Mouse (Mus musculus): Measurements from ENCODE around the gene Rnf6. TPM values are rescaled to one million over a fixed set of nuclear protein-coding genes. Genes with fewer than 3 reads are reported as not detected.
"Not testable (repeated sequence)": the region's sequence is repeated elsewhere in the genome, so short reads cannot be mapped to it uniquely, and the experiment has no call there.

Gene Rnf6
- polyA plus RNA-seq, 1 experiment from 2014 or later, result 34.7 TPM

GRCm38 (mm10) chr5:146190093-146190492 is 31.3 kb downstream of the Rnf6 start:
- Histone ChIP-seq H3K9me3 (ENCODE audit: low read depth, low read length) (no peaks in the 10 kb centered on the region), H3K9ac (no peak overlapping the region), H3K27me3 (ENCODE audit: insufficient read depth, low read length) (no peaks in the 10 kb centered on the region), H3K4me1 (ENCODE audit: insufficient read depth) (no peaks in the 10 kb centered on the region), H3K4me2 (no peak overlapping the region), H3K27ac (ENCODE audit: low read depth) (no peak overlapping the region), H3K36me3 (ENCODE audit: insufficient read depth) (no peaks in the 10 kb centered on the region), H3K4me3 (ENCODE audit: low read depth, low read length) (no peak overlapping the region)
- 49% methylated on average over 4 of the region's 4 CpGs for WGBS
- DNase-seq (no peak), ATAC-seq (ENCODE audit: insufficient read depth) (no peak)
- TF ChIP-seq CTCF (IDR thresholded peaks at IDR 0.05; ENCODE audit: low read depth), result no peak

DNA sequence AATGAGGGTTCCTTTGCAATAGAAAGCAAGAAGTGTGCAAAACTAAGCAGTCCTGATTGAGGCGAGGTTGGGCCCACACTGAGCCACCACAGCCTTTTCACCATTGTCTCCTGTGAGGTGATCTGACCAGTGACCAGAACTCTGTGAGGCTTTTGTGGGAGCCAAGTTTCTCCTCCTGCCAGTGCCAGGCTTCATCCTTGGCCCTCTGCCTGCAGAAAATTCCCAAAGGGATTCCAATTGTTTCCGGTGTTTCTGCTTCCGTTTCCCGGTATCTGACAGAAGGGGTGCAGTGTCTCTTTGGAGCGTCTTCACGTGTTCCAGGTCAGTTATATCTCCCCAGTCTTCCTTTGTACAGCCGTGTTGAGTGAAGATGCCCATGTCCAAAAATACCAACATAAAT is 32.6 kb downstream of the Rnf6 start:
- Histone ChIP-seq H3K4me1 (ENCODE audit: insufficient read depth) (no peaks in the 10 kb centered on the region), H3K4me3 (ENCODE audit: low read depth, low read length) (no peak overlapping the region), H3K4me2 (no peak overlapping the region), H3K9me3 (ENCODE audit: low read depth, low read length) (no peaks in the 10 kb centered on the region), H3K27me3 (ENCODE audit: insufficient read depth, low read length) (no peaks in the 10 kb centered on the region), H3K27ac (ENCODE audit: low read depth) (no peak overlapping the region), H3K9ac (no peak overlapping the region), H3K36me3 (ENCODE audit: insufficient read depth) (no peaks in the 10 kb centered on the region)
- DNase-seq, result no peak
- ATAC-seq (ENCODE audit: insufficient read depth), result no peak
- WGBS, result 86% methylated on average over 7 of the region's 7 CpGs
- no peak for TF ChIP-seq CTCF (IDR thresholded peaks at IDR 0.05; ENCODE audit: low read depth)

GRCm38 (mm10) chr5:146188144-146188543 is 33.2 kb downstream of the Rnf6 start:
- no peak overlapping the region for H3K4me2 ChIP-seq
- no peaks in the 10 kb centered on the region for H3K27me3 ChIP-seq (ENCODE audit: insufficient read depth, low read length)
- H3K36me3 ChIP-seq (ENCODE audit: insufficient read depth), result no peaks in the 10 kb centered on the region
- no peak overlapping the region for H3K27ac ChIP-seq (ENCODE audit: low read depth)
- no peak overlapping the region for H3K9ac ChIP-seq
- 0 out of 2 replicates have a peak, but pooled peaks have one; percentile 8 for TF ChIP-seq CTCF (IDR thresholded peaks at IDR 0.05; ENCODE audit: low read depth)
- no peaks in the 10 kb centered on the region for H3K4me1 ChIP-seq (ENCODE audit: insufficient read depth)
- no peaks in the 10 kb centered on the region for H3K9me3 ChIP-seq (ENCODE audit: low read depth, low read length)
- no peak overlapping the region for H3K4me3 ChIP-seq (ENCODE audit: low read depth, low read length)
- DNase-seq (no peak), ATAC-seq (ENCODE audit: insufficient read depth) (no peak)
- WGBS, result 83% methylated on average over 1 of the region's 1 CpGs

DNA sequence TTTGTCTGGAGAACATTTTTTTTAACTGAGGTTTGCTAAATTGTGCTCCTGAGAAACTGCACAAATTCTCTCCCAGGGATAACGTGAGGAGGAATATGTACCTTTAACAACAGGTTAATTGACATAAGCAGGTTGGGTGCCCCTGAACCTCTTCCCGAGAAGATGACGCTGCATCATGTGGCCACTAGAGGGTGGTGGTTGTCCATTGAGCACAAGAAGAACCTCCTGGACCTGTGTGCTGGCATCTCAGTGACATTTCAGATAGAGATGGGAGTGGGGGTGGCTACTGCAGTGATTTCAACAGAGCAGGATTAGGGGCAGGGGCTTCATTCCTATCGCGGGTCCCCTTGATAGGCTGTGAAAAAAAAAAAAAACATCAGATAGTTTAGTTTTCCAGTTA is 33.9 kb downstream of the Rnf6 start:
- not testable (repeated sequence) for H3K4me1 ChIP-seq (ENCODE audit: insufficient read depth); H3K27ac ChIP-seq (ENCODE audit: low read depth); H3K4me2 ChIP-seq; H3K27me3 ChIP-seq (ENCODE audit: insufficient read depth, low read length); H3K9ac ChIP-seq; H3K9me3 ChIP-seq (ENCODE audit: low read depth, low read length); H3K36me3 ChIP-seq (ENCODE audit: insufficient read depth); ATAC-seq (ENCODE audit: insufficient read depth); H3K4me3 ChIP-seq (ENCODE audit: low read depth, low read length)
- WGBS, result 21% methylated on average over 5 of the region's 5 CpGs
- DNase-seq, result peak; percentile 72
- peak; percentile 77 for TF ChIP-seq CTCF (IDR thresholded peaks at IDR 0.05; ENCODE audit: low read depth)

DNA sequence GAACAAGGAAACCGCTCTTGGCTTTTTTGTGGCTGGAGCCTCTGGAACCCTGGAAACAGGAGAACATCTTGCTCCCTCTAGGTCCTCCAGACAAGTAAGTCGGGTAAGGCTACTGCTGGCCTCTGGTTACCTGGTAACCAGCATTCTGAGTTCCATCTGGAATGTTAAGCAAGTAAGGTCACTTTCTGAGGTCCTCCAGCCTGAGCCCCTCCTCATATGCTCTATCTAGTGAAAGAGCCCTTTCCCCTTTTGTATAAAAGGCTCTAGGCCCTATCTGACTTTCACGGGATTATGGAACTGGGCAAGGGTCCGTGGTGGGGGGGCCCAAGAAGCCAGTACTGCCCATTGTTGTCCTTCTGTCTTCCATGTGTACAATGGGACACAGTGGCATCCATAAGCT is 36.2 kb downstream of the Rnf6 start, which contains the start of gene 1700001J03Rik:
1700001J03Rik (minus strand) TSS at position 101 of the 400 bp plus-strand sequence.
- H3K27ac ChIP-seq (ENCODE audit: low read depth); H3K9ac ChIP-seq; H3K4me1 ChIP-seq (ENCODE audit: insufficient read depth); H3K36me3 ChIP-seq (ENCODE audit: insufficient read depth); H3K4me3 ChIP-seq (ENCODE audit: low read depth, low read length); H3K27me3 ChIP-seq (ENCODE audit: insufficient read depth, low read length); DNase-seq; ATAC-seq (ENCODE audit: insufficient read depth); H3K9me3 ChIP-seq (ENCODE audit: low read depth, low read length); H3K4me2 ChIP-seq: not testable (repeated sequence)
- 74% methylated on average over 4 of the region's 4 CpGs for WGBS

DNA sequence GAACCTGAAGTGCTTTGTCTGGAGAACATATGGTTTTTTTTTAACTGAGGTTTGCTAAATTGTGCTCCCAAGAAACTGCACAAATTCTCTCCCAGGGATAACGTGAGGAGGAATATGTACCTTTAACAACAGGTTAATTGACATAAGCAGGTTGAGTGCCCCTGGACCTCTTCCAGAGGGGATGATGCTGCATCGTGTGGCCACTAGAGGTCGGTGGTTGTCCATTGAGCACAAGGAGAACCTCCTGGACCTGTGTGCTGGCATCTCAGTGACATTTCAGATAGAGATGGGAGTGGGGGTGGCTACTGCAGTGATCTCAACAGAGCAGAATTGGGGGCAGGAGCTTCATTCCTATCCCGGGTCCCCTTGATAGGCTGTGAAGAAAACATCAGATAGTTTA is 48.6 kb downstream of the Rnf6 start:
- H3K4me1 ChIP-seq (ENCODE audit: insufficient read depth); H3K27me3 ChIP-seq (ENCODE audit: insufficient read depth, low read length); H3K4me2 ChIP-seq; H3K9ac ChIP-seq; H3K27ac ChIP-seq (ENCODE audit: low read depth); ATAC-seq (ENCODE audit: insufficient read depth); H3K9me3 ChIP-seq (ENCODE audit: low read depth, low read length); H3K4me3 ChIP-seq (ENCODE audit: low read depth, low read length); H3K36me3 ChIP-seq (ENCODE audit: insufficient read depth): not testable (repeated sequence)
- peak; percentile 17; the same call in 1 of the 2 replicates for TF ChIP-seq CTCF (IDR thresholded peaks at IDR 0.05; ENCODE audit: low read depth)
- peak; percentile 9 for DNase-seq
- 52% methylated on average over 4 of the region's 4 CpGs for WGBS

- not testable (repeated sequence) for H3K4me1 ChIP-seq (ENCODE audit: insufficient read depth); ATAC-seq (ENCODE audit: insufficient read depth); H3K27me3 ChIP-seq (ENCODE audit: insufficient read depth, low read length); H3K4me3 ChIP-seq (ENCODE audit: low read depth, low read length); H3K27ac ChIP-seq (ENCODE audit: low read depth); H3K9me3 ChIP-seq (ENCODE audit: low read depth, low read length); H3K36me3 ChIP-seq (ENCODE audit: insufficient read depth); H3K9ac ChIP-seq; DNase-seq; H3K4me2 ChIP-seq
- 75% methylated on average over 2 of the region's 2 CpGs for WGBS
These were observed 50.7 kb downstream of the Rnf6 start, which contains the start of gene Gm6309 for GRCm38 (mm10) chr5:146170621-146171020. Gm6309 (minus strand) TSS chr5:146170721.

DNA sequence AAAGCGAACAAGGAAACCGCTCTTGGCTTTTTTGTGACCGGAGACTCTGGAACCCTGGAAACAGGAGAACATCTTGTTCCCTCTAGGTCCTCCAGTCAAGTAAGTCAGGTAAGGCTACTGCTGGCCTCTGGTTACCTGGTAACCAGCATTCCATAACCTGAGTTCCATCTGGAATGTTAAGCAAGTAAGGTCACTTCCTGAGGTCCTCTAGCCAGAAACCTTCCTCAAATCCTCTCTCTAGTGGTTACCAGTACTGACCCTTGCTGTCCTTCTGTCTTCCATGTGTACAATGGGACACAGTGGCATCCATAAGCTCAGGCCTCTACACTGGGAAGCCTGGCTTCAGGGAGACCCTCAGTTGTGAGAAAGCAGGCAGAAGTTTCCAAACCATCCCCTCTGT is 60.9 kb downstream of the Rnf6 start, which contains the start of gene Gm5565:
Gm5565 (minus strand) TSS at position 101 of the 400 bp plus-strand sequence.
- H3K27me3 ChIP-seq (ENCODE audit: insufficient read depth, low read length); H3K4me3 ChIP-seq (ENCODE audit: low read depth, low read length); H3K36me3 ChIP-seq (ENCODE audit: insufficient read depth); H3K27ac ChIP-seq (ENCODE audit: low read depth); H3K4me2 ChIP-seq; ATAC-seq (ENCODE audit: insufficient read depth); H3K9ac ChIP-seq; H3K9me3 ChIP-seq (ENCODE audit: low read depth, low read length); DNase-seq; H3K4me1 ChIP-seq (ENCODE audit: insufficient read depth): not testable (repeated sequence)
- WGBS, result 96% methylated on average over 3 of the region's 3 CpGs

Other genes starting within 250 kb of the Rnf6 start
- gene Cyp3a25, start 211.9 kb downstream of the Rnf6 start, polyA plus RNA-seq (2014; fragmentation: Nextera tagmentation; extraction: Ambion mirVana), result not detected in 2 replicates
- gene Cyp3a59, start 142.3 kb downstream of the Rnf6 start, polyA plus RNA-seq (2014; fragmentation: Nextera tagmentation; extraction: Ambion mirVana), result not detected in 2 replicates
- not detected in 2 replicates for gene Gm5565, start 61.0 kb downstream of the Rnf6 start, polyA plus RNA-seq (2014; fragmentation: Nextera tagmentation; extraction: Ambion mirVana)
- gene Gm6309, start 50.8 kb downstream of the Rnf6 start, polyA plus RNA-seq (2014; fragmentation: Nextera tagmentation; extraction: Ambion mirVana), result not detected in 2 replicates
- not detected in 2 replicates for gene 1700001J03Rik, start 36.3 kb downstream of the Rnf6 start, polyA plus RNA-seq (2014; fragmentation: Nextera tagmentation; extraction: Ambion mirVana)
- 28.4 and 29.8 TPM in 2 replicates for gene Cdk8, start 9.7 kb upstream of the Rnf6 start, polyA plus RNA-seq (2014; fragmentation: Nextera tagmentation; extraction: Ambion mirVana)
- 0.57 and 0.84 TPM in 2 replicates for gene Wasf3, start 163.4 kb upstream of the Rnf6 start, polyA plus RNA-seq (2014; fragmentation: Nextera tagmentation; extraction: Ambion mirVana)